Mouse (Mus musculus) G1E (cell line): Measurements from ENCODE around the gene Slc44a1. TPM values are rescaled to one million over a fixed set of nuclear protein-coding genes. Genes with fewer than 3 reads are reported as not detected.

Experiments
- ATAC-seq: 2 replicates; pipeline ENCODE4 v1.8.0; 2016; ENCODE audit warnings: mild to moderate bottlenecking; ENCODE audit not compliant: insufficient number of reproducible peaks, poor library complexity, low FRiP score, severe bottlenecking; ENCODE audit errors: extremely low read depth
- DNase-seq: peaks from one replicate; pipeline ENCODE4 v3.0.0; 2012; ENCODE audit warnings: low spot score
- H3K27me3 ChIP-seq: 2 replicates; pipeline ENCODE4 v1.6.1; 2012; ENCODE audit warnings: mild to moderate bottlenecking, low read length, inconsistent platforms; ENCODE audit not compliant: insufficient read depth
- H3K36me3 ChIP-seq: replicated peaks from 2 replicates; pipeline ENCODE3; 2012; ENCODE audit warnings: mild to moderate bottlenecking, inconsistent platforms
- H3K4me1 ChIP-seq: 2 replicates; pipeline ENCODE4 v1.6.1; 2012; ENCODE audit warnings: low read depth, low read length, inconsistent platforms, mixed read lengths; ENCODE audit not compliant: insufficient read depth
- H3K4me3 ChIP-seq: 2 replicates; pipeline ENCODE4 v1.5.1; 2012; ENCODE audit warnings: low read depth, mild to moderate bottlenecking, inconsistent platforms, low read length, moderate library complexity, mixed read lengths
- H3K9me3 ChIP-seq: replicated peaks from 2 replicates; pipeline ENCODE4 v1.6.1; 2012; ENCODE audit warnings: inconsistent platforms
- CTCF ChIP-seq: IDR thresholded peaks from 2 replicates; pipeline ENCODE4 v1.5.1; 2012; ENCODE audit warnings: low read depth, low read length, inconsistent platforms, mixed read lengths
- GATA1 ChIP-seq: IDR thresholded peaks from 2 replicates; pipeline ENCODE4 v1.6.1; 2012; ENCODE audit warnings: borderline replicate concordance, low read length, inconsistent platforms, mixed read lengths
- GATA2 ChIP-seq: IDR thresholded peaks from 2 replicates; pipeline ENCODE4 v1.6.1; 2012; ENCODE audit warnings: low read depth, low read length, inconsistent platforms, borderline replicate concordance
- POLR2AphosphoS5 ChIP-seq: IDR thresholded peaks from 2 replicates; pipeline ENCODE4 v1.6.1; 2012; ENCODE audit warnings: low read depth, low read length, inconsistent platforms; ENCODE audit not compliant: insufficient replicate concordance
- TAL1 ChIP-seq: conservative IDR thresholded peaks from 2 replicates; pipeline ENCODE4 v1.6.1; 2012; ENCODE audit warnings: low read depth, low read length, inconsistent platforms, mixed read lengths
- polyA plus RNA-seq: library from polyadenylated mRNA; stranded (reverse); fragments of >175 nt; gene quantifications from 2 replicates; pipeline ENCODE4 v1.2.3, GENCODE M21; 2012
- total RNA-seq, 2 experiments: library from RNA; stranded (forward) in 1 of 2; stranded (reverse) in 1 of 2; fragments of 200-1000 nt in 1 of 2; fragments of >200 nt in 1 of 2; fragmentation: Nextera tagmentation in 1 of 2; gene quantifications; 2 replicates each; pipeline ENCODE4 v1.2.3; 2014 to 2017

The Slc44a1 gene
- total and polyA plus RNA-seq, 3 experiments, result 5.2 to 44.7 (median 14.4) TPM

- DNase-seq, result no peak
- TF ChIP-seq POLR2AphosphoS5, result no peak
- Histone ChIP-seq H3K4me1 (peaks cover 3% of the 10 kb centered on the region), H3K4me3 (no peak overlapping the region), H3K9me3 (no peaks in the 10 kb centered on the region), H3K36me3 (peaks cover 24% of the 10 kb centered on the region), H3K27me3 (no peaks in the 10 kb centered on the region)
- no peak for ATAC-seq
Observed at GRCm38 (mm10) chr4:53521028-53521427, 80.8 kb downstream of the Slc44a1 start.

GRCm38 (mm10) chr4:53522655-53523054 is 82.4 kb downstream of the Slc44a1 start:
- DNase-seq (no peak), ATAC-seq (no peak)
- no peaks in the 10 kb centered on the region for H3K9me3 ChIP-seq
- H3K4me3 ChIP-seq, result no peak overlapping the region
- H3K36me3 ChIP-seq, result peaks cover 27% of the 10 kb centered on the region
- TF ChIP-seq CTCF (no peak), POLR2AphosphoS5 (no peak), GATA1 (no peak), TAL1 (no peak), GATA2 (no peak)
- H3K27me3 ChIP-seq, result no peaks in the 10 kb centered on the region
- H3K4me1 ChIP-seq, result peaks cover 6% of the 10 kb centered on the region; the same call in 1 of the 2 replicates

- Histone ChIP-seq H3K4me1 (peaks cover 6% of the 10 kb centered on the region; the same call in 1 of the 2 replicates), H3K4me3 (no peak overlapping the region)
- no peak for ATAC-seq
Observed at GRCm38 (mm10) chr4:53525503-53525902, 85.3 kb downstream of the Slc44a1 start.

DNA sequence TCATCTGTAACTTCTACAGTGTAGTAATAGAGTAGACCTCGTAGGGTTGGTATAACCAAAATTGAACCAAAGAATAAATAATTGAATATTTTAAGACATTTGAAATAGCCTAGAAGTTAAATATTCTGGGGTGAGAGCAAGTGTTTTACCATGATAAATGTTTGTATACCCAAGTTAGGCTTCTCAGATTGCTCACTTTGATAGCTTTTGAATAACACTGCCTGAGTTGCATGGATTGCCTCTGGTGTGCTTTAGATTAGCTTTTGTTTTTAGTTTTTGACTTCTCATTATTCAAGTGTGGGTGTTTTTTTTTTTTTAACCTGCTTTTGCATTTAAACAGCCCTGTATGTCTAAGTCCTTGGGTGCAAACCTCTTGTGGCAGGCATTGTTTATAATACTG is 85.8 kb downstream of the Slc44a1 start:
- DNase-seq, result no peak
- Histone ChIP-seq H3K4me3 (no peak overlapping the region), H3K9me3 (no peaks in the 10 kb centered on the region), H3K4me1 (peaks cover 6% of the 10 kb centered on the region; the same call in 1 of the 2 replicates), H3K27me3 (no peaks in the 10 kb centered on the region), H3K36me3 (peaks cover 25% of the 10 kb centered on the region)
- TF ChIP-seq TAL1 (no peak), GATA1 (no peak), GATA2 (no peak), POLR2AphosphoS5 (no peak), CTCF (no peak)
- no peak for ATAC-seq

More at GRCm38 (mm10) chr4:53525503-53525902, 85.3 kb downstream of the Slc44a1 start:
- TF ChIP-seq GATA2, result no peak
- TF ChIP-seq CTCF, result no peak
- TF ChIP-seq GATA1, result no peak
- no peak for TF ChIP-seq POLR2AphosphoS5
- TF ChIP-seq TAL1, result no peak
- peaks cover 25% of the 10 kb centered on the region for H3K36me3 ChIP-seq
- no peak for DNase-seq
- H3K9me3 ChIP-seq, result no peaks in the 10 kb centered on the region
- H3K27me3 ChIP-seq, result no peaks in the 10 kb centered on the region

- Histone ChIP-seq H3K27me3 (no peaks in the 10 kb centered on the region), H3K36me3 (peaks cover 23% of the 10 kb centered on the region), H3K9me3 (no peaks in the 10 kb centered on the region), H3K4me1 (peaks cover 6% of the 10 kb centered on the region; the same call in 1 of the 2 replicates), H3K4me3 (no peak overlapping the region)
- ATAC-seq, result no peak
- no peak for TF ChIP-seq GATA1
- no peak for TF ChIP-seq CTCF
- TF ChIP-seq POLR2AphosphoS5, result no peak
- no peak for TF ChIP-seq GATA2
- TF ChIP-seq TAL1, result no peak
- no peak for DNase-seq
Observed at GRCm38 (mm10) chr4:53526446-53526845, 86.2 kb downstream of the Slc44a1 start.

DNA sequence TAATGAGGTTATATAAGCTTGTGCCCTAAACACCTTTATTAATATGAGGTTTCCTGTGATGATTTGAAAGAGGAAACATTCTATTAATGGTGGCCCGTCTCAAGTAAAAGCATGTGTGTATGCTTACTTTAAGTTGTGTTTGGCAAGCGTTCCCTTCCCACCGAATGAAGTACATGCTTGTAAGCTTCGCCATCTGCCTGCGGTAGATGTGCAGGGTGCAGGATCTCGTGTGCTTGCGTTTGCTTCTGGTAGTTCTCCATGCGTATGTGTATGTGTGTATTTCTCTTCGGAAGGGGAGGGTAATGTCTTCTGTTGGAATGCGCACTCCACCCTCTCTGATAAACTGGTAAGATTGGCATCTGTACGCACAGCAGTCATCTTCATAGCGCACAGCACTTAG is 95.6 kb downstream of the Slc44a1 start:
- H3K9me3 ChIP-seq, result no peaks in the 10 kb centered on the region
- DNase-seq (no peak), ATAC-seq (no peak)
- TF ChIP-seq CTCF, result no peak
- no peak for TF ChIP-seq POLR2AphosphoS5
- TF ChIP-seq GATA2, result no peak
- TF ChIP-seq TAL1, result no peak
- TF ChIP-seq GATA1, result no peak
- H3K36me3 ChIP-seq, result peaks cover 31% of the 10 kb centered on the region
- H3K4me3 ChIP-seq, result no peak overlapping the region
- no peaks in the 10 kb centered on the region for H3K27me3 ChIP-seq
- no peaks in the 10 kb centered on the region for H3K4me1 ChIP-seq

DNA sequence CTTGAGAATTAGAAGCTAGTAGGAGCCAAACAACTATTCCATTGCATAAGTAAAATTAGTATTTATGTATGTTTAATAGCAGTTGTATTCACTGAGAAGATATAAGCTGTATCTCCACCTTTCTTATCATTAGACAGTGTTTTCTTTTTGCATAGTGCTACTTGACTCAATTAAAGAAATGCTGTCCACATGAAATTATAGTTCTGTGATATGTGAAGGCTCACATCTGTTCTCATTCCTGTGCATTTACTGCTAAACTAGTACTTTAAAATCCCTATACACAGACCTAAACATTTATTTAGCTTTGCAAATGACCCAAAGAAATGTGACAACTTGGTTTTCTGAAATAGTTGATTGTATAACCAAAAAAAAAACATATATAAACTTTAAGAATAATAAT is 96.9 kb downstream of the Slc44a1 start:
- Histone ChIP-seq H3K9me3 (no peaks in the 10 kb centered on the region), H3K4me3 (no peak overlapping the region), H3K36me3 (peaks cover 30% of the 10 kb centered on the region), H3K27me3 (no peaks in the 10 kb centered on the region), H3K4me1 (no peaks in the 10 kb centered on the region)
- DNase-seq (no peak), ATAC-seq (no peak)
- TF ChIP-seq POLR2AphosphoS5 (no peak), GATA2 (no peak), CTCF (no peak), GATA1 (no peak), TAL1 (no peak)
